Mouse (Mus musculus): ENCODE data around the gene Amz2. TPM values are rescaled to one million over a fixed set of nuclear protein-coding genes. Genes with fewer than 3 reads are reported as not detected.

The Amz2 gene
- polyA plus RNA-seq, 1 experiment, result 0.22 TPM

GRCm38 (mm10) chr11:109392601-109393000, 33.1 kb upstream of the Amz2 start:
- Histone ChIP-seq H3K4me3 (replicated peaks) (no peak overlapping the region), H3K9me3 (ENCODE audit: control insufficient read depth, low read length) (no peaks in the 10 kb centered on the region), H3K36me3 (ENCODE audit: control insufficient read depth) (peaks cover 71% of the 10 kb centered on the region), H3K4me1 (ENCODE audit: control insufficient read depth) (peaks cover 9% of the 10 kb centered on the region), H3K27me3 (ENCODE audit: control insufficient read depth) (no peaks in the 10 kb centered on the region)
- no peak for TF ChIP-seq GATA1 (IDR thresholded peaks at IDR 0.05; ENCODE audit: low read length)
- no peak for TF ChIP-seq TAL1 (IDR thresholded peaks at IDR 0.05; ENCODE audit: low read length)

GRCm38 (mm10) chr11:109394758-109395157, 31.0 kb upstream of the Amz2 start:
- Histone ChIP-seq H3K36me3 (ENCODE audit: control insufficient read depth) (peaks cover 81% of the 10 kb centered on the region), H3K4me3 (replicated peaks) (no peak overlapping the region), H3K4me1 (ENCODE audit: control insufficient read depth) (peaks cover 2% of the 10 kb centered on the region; the same call in 1 of the 2 replicates), H3K9me3 (ENCODE audit: control insufficient read depth, low read length) (no peaks in the 10 kb centered on the region), H3K27me3 (ENCODE audit: control insufficient read depth) (no peaks in the 10 kb centered on the region)
- TF ChIP-seq GATA1 (IDR thresholded peaks at IDR 0.05; ENCODE audit: low read length) (no peak), TAL1 (IDR thresholded peaks at IDR 0.05; ENCODE audit: low read length) (no peak)

GRCm38 (mm10) chr11:109395291-109395690, 30.5 kb upstream of the Amz2 start:
- H3K36me3 ChIP-seq (ENCODE audit: control insufficient read depth), result peaks cover 84% of the 10 kb centered on the region

GRCm38 (mm10) chr11:109406431-109406830, 19.3 kb upstream of the Amz2 start:
- Histone ChIP-seq H3K4me1 (ENCODE audit: control insufficient read depth) (no peaks in the 10 kb centered on the region), H3K9me3 (ENCODE audit: control insufficient read depth, low read length) (no peaks in the 10 kb centered on the region), H3K27me3 (ENCODE audit: control insufficient read depth) (no peaks in the 10 kb centered on the region), H3K36me3 (ENCODE audit: control insufficient read depth) (no peaks in the 10 kb centered on the region; the same call in 1 of the 2 replicates), H3K4me3 (replicated peaks) (no peak overlapping the region)
- TF ChIP-seq TAL1 (IDR thresholded peaks at IDR 0.05; ENCODE audit: low read length) (no peak), GATA1 (IDR thresholded peaks at IDR 0.05; ENCODE audit: low read length) (no peak)

More at GRCm38 (mm10) chr11:109395291-109395690, 30.5 kb upstream of the Amz2 start:
- Histone ChIP-seq H3K9me3 (ENCODE audit: control insufficient read depth, low read length) (no peaks in the 10 kb centered on the region), H3K4me3 (replicated peaks) (no peak overlapping the region), H3K4me1 (ENCODE audit: control insufficient read depth) (peaks cover 2% of the 10 kb centered on the region; the same call in 1 of the 2 replicates), H3K27me3 (ENCODE audit: control insufficient read depth) (no peaks in the 10 kb centered on the region)
- TF ChIP-seq GATA1 (IDR thresholded peaks at IDR 0.05; ENCODE audit: low read length), result no peak
- no peak for TF ChIP-seq TAL1 (IDR thresholded peaks at IDR 0.05; ENCODE audit: low read length)

GRCm38 (mm10) chr11:109410197-109410980, 15.4 kb upstream of the Amz2 start:
- H3K9me3 ChIP-seq (ENCODE audit: control insufficient read depth, low read length), result no peaks in the 10 kb centered on the region
- no peaks in the 10 kb centered on the region for H3K36me3 ChIP-seq (ENCODE audit: control insufficient read depth)
- no peaks in the 10 kb centered on the region for H3K27me3 ChIP-seq (ENCODE audit: control insufficient read depth)
- H3K4me3 ChIP-seq (replicated peaks), result no peak overlapping the region
- TF ChIP-seq TAL1 (IDR thresholded peaks at IDR 0.05; ENCODE audit: low read length) (no peak), GATA1 (IDR thresholded peaks at IDR 0.05; ENCODE audit: low read length) (no peak)
- H3K4me1 ChIP-seq (ENCODE audit: control insufficient read depth), result no peaks in the 10 kb centered on the region

- no peaks in the 10 kb centered on the region for H3K36me3 ChIP-seq (ENCODE audit: control insufficient read depth)
- H3K27me3 ChIP-seq (ENCODE audit: control insufficient read depth), result no peaks in the 10 kb centered on the region
- H3K9me3 ChIP-seq (ENCODE audit: control insufficient read depth, low read length), result no peaks in the 10 kb centered on the region
- TF ChIP-seq GATA1 (IDR thresholded peaks at IDR 0.05; ENCODE audit: low read length) (no peak), TAL1 (IDR thresholded peaks at IDR 0.05; ENCODE audit: low read length) (no peak)
- H3K4me1 ChIP-seq (ENCODE audit: control insufficient read depth), result no peaks in the 10 kb centered on the region
- no peak within 1 kb of the TSS for H3K4me3 ChIP-seq (replicated peaks)
Observed at GRCm38 (mm10) chr11:109413617-109414016, 12.1 kb upstream of the Amz2 start, which contains the start of gene 9930022D16Rik. Gene 9930022D16Rik, plus strand, starts transcription at chr11:109413917.

GRCm38 (mm10) chr11:109414802-109415201, 10.9 kb upstream of the Amz2 start:
- Histone ChIP-seq H3K27me3 (ENCODE audit: control insufficient read depth) (peaks cover 3% of the 10 kb centered on the region), H3K4me1 (ENCODE audit: control insufficient read depth) (peaks cover 1% of the 10 kb centered on the region; the same call in 1 of the 2 replicates), H3K36me3 (ENCODE audit: control insufficient read depth) (no peaks in the 10 kb centered on the region), H3K4me3 (replicated peaks) (no peak overlapping the region), H3K9me3 (ENCODE audit: control insufficient read depth, low read length) (no peaks in the 10 kb centered on the region)
- TF ChIP-seq GATA1 (IDR thresholded peaks at IDR 0.05; ENCODE audit: low read length), result no peak
- TF ChIP-seq TAL1 (IDR thresholded peaks at IDR 0.05; ENCODE audit: low read length), result no peak

GRCm38 (mm10) chr11:109416709-109417420, 8.9 kb upstream of the Amz2 start:
- Histone ChIP-seq H3K4me3 (replicated peaks) (no peak overlapping the region), H3K4me1 (ENCODE audit: control insufficient read depth) (peaks cover 4% of the 10 kb centered on the region; the same call in 1 of the 2 replicates), H3K36me3 (ENCODE audit: control insufficient read depth) (no peaks in the 10 kb centered on the region), H3K9me3 (ENCODE audit: control insufficient read depth, low read length) (no peaks in the 10 kb centered on the region), H3K27me3 (ENCODE audit: control insufficient read depth) (peaks cover 6% of the 10 kb centered on the region)
- TF ChIP-seq TAL1 (IDR thresholded peaks at IDR 0.05; ENCODE audit: low read length), result no peak
- TF ChIP-seq GATA1 (IDR thresholded peaks at IDR 0.05; ENCODE audit: low read length), result no peak

GRCm38 (mm10) chr11:109417472-109418040, 8.2 kb upstream of the Amz2 start:
- TF ChIP-seq GATA1 (IDR thresholded peaks at IDR 0.05; ENCODE audit: low read length) (no peak), TAL1 (IDR thresholded peaks at IDR 0.05; ENCODE audit: low read length) (no peak)
- Histone ChIP-seq H3K9me3 (ENCODE audit: control insufficient read depth, low read length) (peaks cover 4% of the 10 kb centered on the region), H3K4me3 (replicated peaks) (no peak overlapping the region), H3K36me3 (ENCODE audit: control insufficient read depth) (no peaks in the 10 kb centered on the region), H3K27me3 (ENCODE audit: control insufficient read depth) (peaks cover 6% of the 10 kb centered on the region), H3K4me1 (ENCODE audit: control insufficient read depth) (peaks cover 4% of the 10 kb centered on the region; the same call in 1 of the 2 replicates)

All from erythroblast, embryonic 14.5 days (primary cell).